Mouse (Mus musculus): ENCODE data around the gene Dhx36. TPM values are rescaled to one million over a fixed set of nuclear protein-coding genes. Genes with fewer than 3 reads are reported as not detected.

The Dhx36 gene
- 38.8 and 39.1 TPM in 2 replicates for polyA plus RNA-seq (2015; fragmentation: Nextera tagmentation; extraction: Ambion mirVana)

DNA sequence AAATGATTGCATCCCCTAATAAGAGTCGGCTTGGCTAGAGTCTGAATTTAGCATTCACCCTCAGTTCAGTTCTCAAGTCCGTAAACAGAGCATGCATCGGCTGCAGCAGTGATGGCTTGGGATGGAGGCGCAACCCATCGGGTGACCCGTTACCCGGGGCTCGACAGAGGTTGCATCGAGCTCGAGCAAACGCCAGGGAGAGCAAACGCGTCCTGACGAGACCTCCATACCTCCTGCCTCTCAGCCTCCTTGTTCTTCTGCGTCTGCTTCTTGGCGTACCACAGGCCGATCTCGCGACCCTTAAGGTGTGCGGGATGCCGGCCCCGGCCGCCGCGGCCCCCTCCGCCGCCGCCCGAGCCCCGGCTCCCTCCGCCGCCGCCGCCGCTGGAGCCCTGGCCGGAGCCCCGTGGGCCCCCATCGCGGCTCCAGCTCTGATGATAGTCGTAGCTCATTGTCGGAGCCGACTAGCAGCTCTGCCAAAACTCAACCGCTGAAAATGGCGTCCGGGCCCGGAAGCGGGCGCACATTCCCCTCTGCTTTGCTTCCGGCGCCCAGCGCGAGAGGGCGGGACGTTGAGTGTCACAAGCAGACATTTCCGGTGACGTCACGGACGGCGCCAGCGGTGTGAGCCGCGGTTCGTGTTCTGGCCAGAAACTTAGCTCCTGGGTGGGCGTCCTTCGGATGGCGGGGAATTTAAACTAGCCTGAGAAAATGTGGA, at the start of gene Dhx36:
Dhx36 (minus strand) TSS at position 517 of the 718 bp plus-strand sequence.
- H3K27me3 ChIP-seq: no peaks in the 10 kb centered on the region
- H3K27ac ChIP-seq (replicated peaks): peak within 1 kb of the TSS; percentile 99
- WGBS: under 1% methylated on average over 66 of the region's 66 CpGs
- ATAC-seq (ENCODE audit: low FRiP score, low read depth): peak; percentile 99
- H3K9me3 ChIP-seq: no peaks in the 10 kb centered on the region
- H3K36me3 ChIP-seq: no peaks in the 10 kb centered on the region
- peak within 1 kb of the TSS; percentile 100 for H3K4me3 ChIP-seq
- H3K9ac ChIP-seq: peak within 1 kb of the TSS; percentile 99
- peak within 1 kb of the TSS; percentile 74 for H3K4me2 ChIP-seq
- H3K4me1 ChIP-seq (replicated peaks): peaks cover 21% of the 10 kb centered on the region

DNA sequence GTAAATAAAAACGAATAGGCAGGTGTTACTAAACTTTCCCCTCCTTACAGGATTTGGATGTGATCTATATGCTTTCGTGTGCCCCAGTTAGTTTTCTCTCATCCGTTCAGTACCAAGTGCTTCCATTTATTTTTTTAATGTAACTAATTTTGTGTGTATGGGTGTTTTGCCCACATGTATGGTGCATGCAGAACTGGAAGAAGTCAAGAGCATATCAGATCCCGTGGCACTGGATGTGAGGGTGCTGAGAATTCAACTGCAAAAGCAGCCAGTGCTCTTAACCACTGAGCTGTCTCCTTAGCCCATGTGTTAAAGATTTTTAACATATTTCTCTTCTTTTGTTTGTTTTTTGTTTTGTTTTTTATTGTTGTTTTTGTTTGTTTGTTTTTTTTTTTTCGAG, 20.8 kb upstream of the Dhx36 start:
- Histone ChIP-seq H3K9me3 (no peaks in the 10 kb centered on the region), H3K27ac (replicated peaks) (no peak overlapping the region), H3K36me3 (no peaks in the 10 kb centered on the region), H3K27me3 (no peaks in the 10 kb centered on the region), H3K4me3 (no peak overlapping the region), H3K4me1 (replicated peaks) (no peaks in the 10 kb centered on the region), H3K9ac (no peak overlapping the region), H3K4me2 (peak overlapping the region; percentile 21; the same call in 1 of the 2 replicates)
- no peak for ATAC-seq (ENCODE audit: low FRiP score, low read depth)
- 77% methylated on average over 5 of the region's 5 CpGs for WGBS

DNA sequence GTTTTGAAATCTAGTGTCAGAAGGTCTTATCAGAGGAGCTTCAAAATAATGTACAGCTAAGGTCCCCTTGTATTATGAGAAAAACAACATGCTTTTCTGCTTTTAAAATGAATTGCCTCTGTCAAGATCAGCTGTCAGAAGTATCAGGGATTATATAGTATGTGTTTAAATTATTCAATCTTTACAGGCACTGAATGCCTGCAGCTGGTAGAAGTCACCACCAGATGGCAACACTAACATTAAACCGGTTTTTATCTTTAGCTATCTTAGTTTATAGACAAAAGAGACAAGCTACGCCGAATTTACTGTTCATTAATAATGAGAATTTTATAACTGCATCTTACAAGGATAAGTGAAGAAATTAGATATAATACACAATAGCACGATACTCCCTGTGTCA, 20.4 kb upstream of the Dhx36 start:
- ATAC-seq (ENCODE audit: low FRiP score, low read depth): peak; percentile 54; the same call in 1 of the 2 replicates
- 38% methylated on average over 4 of the region's 4 CpGs for whole genome bisulfite sequencing
- H3K9ac ChIP-seq: no peak overlapping the region
- no peak overlapping the region for H3K27ac ChIP-seq (replicated peaks)
- H3K4me1 ChIP-seq (replicated peaks): no peaks in the 10 kb centered on the region
- H3K36me3 ChIP-seq: no peaks in the 10 kb centered on the region
- H3K4me3 ChIP-seq: no peak overlapping the region
- peak overlapping the region; percentile 21; the same call in 1 of the 2 replicates for H3K4me2 ChIP-seq
- H3K27me3 ChIP-seq: no peaks in the 10 kb centered on the region
- H3K9me3 ChIP-seq: no peaks in the 10 kb centered on the region

DNA sequence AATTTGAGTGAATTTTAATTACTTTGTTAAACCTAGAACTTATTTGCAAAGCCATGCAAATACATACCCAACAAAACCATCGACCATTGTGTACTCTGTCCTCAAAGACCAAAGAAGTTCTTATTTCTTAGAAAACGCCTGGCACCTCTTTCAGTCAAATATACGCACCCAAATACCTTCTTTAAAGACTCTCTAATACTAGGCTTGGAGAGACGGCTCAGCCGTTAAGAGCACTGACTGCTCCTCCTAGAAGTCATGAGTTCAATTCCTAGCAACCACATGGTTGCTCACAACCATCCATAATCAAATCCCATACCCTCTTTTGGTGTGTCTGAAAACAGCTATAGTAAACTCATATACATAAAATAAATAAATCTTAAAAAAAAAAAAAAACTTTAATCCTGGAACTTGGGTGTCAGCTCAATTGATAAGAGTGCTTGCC, 423 bp upstream of the Dhx36 start:
- Histone ChIP-seq H3K9me3 (no peaks in the 10 kb centered on the region), H3K4me3 (peak overlapping the region; percentile 100), H3K36me3 (no peaks in the 10 kb centered on the region), H3K27ac (replicated peaks) (no peak overlapping the region; the same call in 1 of the 2 replicates), H3K4me2 (peak overlapping the region; percentile 74), H3K9ac (no peak overlapping the region), H3K4me1 (replicated peaks) (peaks cover 21% of the 10 kb centered on the region), H3K27me3 (no peaks in the 10 kb centered on the region)
- 40% methylated on average over 5 of the region's 5 CpGs for WGBS
- peak; percentile 51 for ATAC-seq (ENCODE audit: low FRiP score, low read depth)

DNA sequence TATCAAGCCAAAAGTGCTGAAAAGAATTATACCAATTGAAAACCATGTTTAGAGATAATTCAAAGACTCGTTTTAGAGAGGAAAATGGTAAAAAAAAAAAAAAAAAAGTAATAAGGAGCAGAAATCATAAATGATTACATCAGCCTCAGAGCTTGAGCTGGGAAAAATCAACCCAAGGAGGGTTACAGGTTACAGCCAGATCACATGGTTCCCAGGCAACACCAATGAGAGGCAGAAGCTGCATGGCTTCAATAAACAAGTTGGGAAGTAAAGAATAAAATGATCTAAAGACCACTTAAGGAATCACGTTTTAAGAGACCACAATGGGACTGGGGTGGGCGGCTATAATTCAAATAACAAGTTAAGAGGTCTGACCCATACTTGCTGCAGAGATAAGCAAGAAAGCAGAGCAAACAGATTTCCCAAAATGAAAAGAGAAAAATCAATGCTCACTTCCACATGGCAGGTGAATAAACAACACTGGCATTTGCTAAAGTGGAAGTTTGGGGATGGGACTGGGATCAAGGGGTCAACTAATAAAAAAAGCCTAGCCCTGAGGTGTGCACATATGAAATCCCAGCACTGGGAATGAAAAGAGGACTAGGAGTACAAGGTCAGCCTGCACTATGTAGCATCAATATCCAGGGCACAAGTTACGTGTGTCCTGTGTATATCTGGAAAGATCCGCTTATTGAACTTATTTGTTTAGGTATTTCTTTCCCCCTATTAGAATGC, 1.5 kb downstream of the Dhx36 start:
- no peak for ATAC-seq (ENCODE audit: low FRiP score, low read depth)
- 82% methylated on average over 5 of the region's 5 CpGs for WGBS
- Histone ChIP-seq H3K27ac (replicated peaks) (no peak overlapping the region), H3K9ac (peak overlapping the region; percentile 99; the same call in 1 of the 2 replicates), H3K4me3 (peak overlapping the region; percentile 100), H3K36me3 (peaks cover 11% of the 10 kb centered on the region), H3K9me3 (no peaks in the 10 kb centered on the region), H3K4me2 (peak overlapping the region; percentile 74), H3K4me1 (replicated peaks) (peaks cover 21% of the 10 kb centered on the region), H3K27me3 (no peaks in the 10 kb centered on the region)

DNA sequence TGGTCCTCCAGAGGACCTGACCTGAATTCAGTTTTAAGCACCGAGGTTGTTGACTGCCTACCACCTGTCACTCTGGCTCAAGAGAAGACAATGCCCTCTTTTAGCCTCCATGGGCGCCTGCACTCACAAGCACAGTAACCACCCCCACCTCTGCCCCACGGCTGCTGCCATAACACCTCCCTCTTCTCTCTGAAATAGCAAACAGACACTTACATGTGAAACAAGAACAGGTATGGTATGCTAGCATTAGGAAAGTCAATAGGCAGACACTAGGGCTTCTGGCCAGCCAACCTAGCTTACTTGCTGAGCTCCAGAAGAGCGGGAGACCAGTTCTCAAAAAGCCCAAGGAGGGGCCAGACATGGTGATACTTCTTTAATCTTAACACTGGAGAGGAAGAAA, 7.5 kb downstream of the Dhx36 start:
- Histone ChIP-seq H3K4me3 (no peak overlapping the region), H3K4me1 (replicated peaks) (no peaks in the 10 kb centered on the region; the same call in 1 of the 2 replicates), H3K9me3 (no peaks in the 10 kb centered on the region), H3K27ac (replicated peaks) (no peak overlapping the region), H3K36me3 (peaks cover 43% of the 10 kb centered on the region), H3K4me2 (no peak overlapping the region), H3K9ac (no peak overlapping the region), H3K27me3 (no peaks in the 10 kb centered on the region)
- 76% methylated on average over 4 of the region's 4 CpGs for WGBS
- no peak for ATAC-seq (ENCODE audit: low FRiP score, low read depth)

DNA sequence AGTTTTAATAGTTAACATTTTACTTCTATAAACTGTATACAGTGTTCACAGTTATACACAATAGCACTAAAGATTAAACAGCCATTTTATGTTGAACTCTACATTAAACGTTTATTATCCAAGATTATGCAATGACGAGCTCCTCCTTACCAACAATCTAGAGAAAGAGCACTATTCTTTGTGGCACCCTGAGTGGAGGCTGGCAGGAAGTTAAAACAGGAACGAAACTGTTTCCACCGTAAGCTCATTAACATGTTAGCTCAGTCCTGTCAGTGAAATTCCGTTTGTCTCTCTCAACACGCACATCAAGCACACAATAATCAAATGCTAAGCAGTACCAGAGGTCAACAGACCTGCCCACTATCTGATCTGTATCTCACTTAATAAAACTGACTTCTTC, 14.2 kb downstream of the Dhx36 start:
- Histone ChIP-seq H3K4me1 (replicated peaks) (no peaks in the 10 kb centered on the region), H3K9ac (no peak overlapping the region), H3K9me3 (no peaks in the 10 kb centered on the region), H3K4me2 (no peak overlapping the region), H3K4me3 (no peak overlapping the region), H3K27ac (replicated peaks) (no peak overlapping the region), H3K27me3 (no peaks in the 10 kb centered on the region), H3K36me3 (peaks cover 58% of the 10 kb centered on the region)
- 82% methylated on average over 6 of the region's 6 CpGs for WGBS
- ATAC-seq (ENCODE audit: low FRiP score, low read depth): no peak

DNA sequence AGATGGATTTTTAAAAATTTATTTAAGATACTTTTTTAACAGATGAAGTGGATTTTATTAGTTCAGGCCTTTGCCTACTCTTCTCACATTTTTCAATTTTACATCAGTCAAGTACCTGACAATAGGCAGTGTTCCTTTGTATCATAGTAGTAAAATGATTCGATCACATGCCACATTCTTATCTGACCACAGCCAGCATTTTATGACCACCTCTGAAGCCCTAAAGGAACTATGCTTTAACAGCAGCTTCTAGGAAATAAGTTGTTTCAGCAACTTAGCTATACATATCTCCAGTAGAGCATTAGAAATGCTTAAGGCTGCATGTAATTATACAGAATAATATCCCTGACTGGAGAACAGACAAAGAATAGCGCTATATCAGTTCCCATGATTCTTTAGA, 22.5 kb downstream of the Dhx36 start:
- Histone ChIP-seq H3K4me3 (no peak overlapping the region), H3K27ac (replicated peaks) (no peak overlapping the region), H3K9me3 (no peaks in the 10 kb centered on the region), H3K4me2 (no peak overlapping the region), H3K4me1 (replicated peaks) (no peaks in the 10 kb centered on the region), H3K27me3 (no peaks in the 10 kb centered on the region), H3K36me3 (peaks cover 37% of the 10 kb centered on the region), H3K9ac (no peak overlapping the region)
- WGBS: 97% methylated on average over 2 of the region's 2 CpGs
- ATAC-seq (ENCODE audit: low FRiP score, low read depth): no peak

DNA sequence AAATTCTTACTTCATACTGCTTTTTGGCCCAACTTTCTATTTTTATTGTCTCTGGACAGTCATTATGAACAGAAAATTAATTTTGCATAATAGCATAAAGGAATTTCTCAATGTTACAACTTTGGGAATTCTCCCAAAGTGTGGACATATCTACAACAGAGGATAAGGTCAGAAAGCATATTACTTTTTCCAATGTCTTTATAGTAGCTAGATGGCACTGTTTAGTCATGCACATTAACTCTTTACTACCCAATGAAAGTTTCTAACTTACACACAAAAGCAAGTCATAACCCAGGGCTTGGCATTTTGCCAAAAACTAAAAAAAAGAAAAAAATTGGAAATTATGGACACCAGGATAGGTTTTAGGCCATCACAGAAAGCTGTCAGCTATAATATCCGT, 36.6 kb downstream of the Dhx36 start:
- H3K4me3 ChIP-seq: no peak overlapping the region
- no peaks in the 10 kb centered on the region for H3K4me1 ChIP-seq (replicated peaks)
- H3K9me3 ChIP-seq: no peaks in the 10 kb centered on the region
- H3K36me3 ChIP-seq: peaks cover 66% of the 10 kb centered on the region
- 90% methylated on average over 1 of the region's 1 CpGs for WGBS
- H3K27ac ChIP-seq (replicated peaks): no peak overlapping the region
- no peak overlapping the region for H3K9ac ChIP-seq
- no peak for ATAC-seq (ENCODE audit: low FRiP score, low read depth)
- no peaks in the 10 kb centered on the region for H3K27me3 ChIP-seq
- H3K4me2 ChIP-seq: no peak overlapping the region

DNA sequence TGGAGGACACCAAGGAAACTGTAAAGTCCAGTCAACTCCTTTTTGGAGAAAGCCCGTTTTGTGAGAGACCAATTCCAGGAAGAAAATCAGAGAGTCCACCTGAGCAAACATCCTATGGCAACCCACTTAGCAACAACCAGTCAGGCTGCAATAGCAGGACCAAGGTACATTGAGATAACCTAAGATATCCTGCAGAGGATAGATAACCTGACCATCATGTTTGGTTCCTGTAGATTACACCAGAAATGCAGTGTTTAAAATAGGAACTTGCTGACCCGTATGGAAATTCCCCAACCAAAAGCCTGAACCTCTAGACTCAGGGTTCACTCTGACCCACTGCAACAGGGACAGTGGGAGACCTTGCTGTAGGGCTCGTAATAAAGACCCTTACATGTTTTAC, 42.5 kb downstream of the Dhx36 start:
- Histone ChIP-seq H3K9ac (no peak overlapping the region), H3K4me1 (replicated peaks) (no peaks in the 10 kb centered on the region), H3K4me3 (no peak overlapping the region), H3K27ac (replicated peaks) (no peak overlapping the region), H3K4me2 (no peak overlapping the region), H3K27me3 (no peaks in the 10 kb centered on the region), H3K36me3 (peaks cover 69% of the 10 kb centered on the region), H3K9me3 (no peaks in the 10 kb centered on the region)
- WGBS: 91% methylated on average over 3 of the region's 3 CpGs
- no peak for ATAC-seq (ENCODE audit: low FRiP score, low read depth)

DNA sequence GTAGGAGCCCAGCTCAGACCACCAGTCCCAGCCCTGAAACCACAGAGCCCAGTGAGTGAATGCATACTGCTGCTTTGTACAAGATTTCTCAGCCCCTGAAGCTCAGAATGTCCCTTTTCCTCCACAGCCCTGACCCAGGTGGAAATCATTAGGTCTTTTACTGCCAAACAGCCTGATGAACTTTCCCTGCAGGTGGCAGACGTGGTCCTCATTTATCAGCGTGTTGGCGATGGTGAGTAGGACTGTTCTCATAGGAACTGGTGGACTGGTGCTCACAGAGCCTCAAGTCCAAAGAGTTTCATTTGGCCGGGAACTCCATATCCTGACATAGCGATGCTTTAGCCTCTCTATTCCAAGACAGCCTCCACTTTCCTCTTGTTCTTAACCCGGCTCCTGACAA, 47.3 kb downstream of the Dhx36 start:
- H3K4me1 ChIP-seq (replicated peaks): peaks cover 12% of the 10 kb centered on the region
- no peak overlapping the region for H3K27ac ChIP-seq (replicated peaks)
- H3K4me2 ChIP-seq: no peak overlapping the region
- H3K9me3 ChIP-seq: no peaks in the 10 kb centered on the region
- H3K36me3 ChIP-seq: peaks cover 38% of the 10 kb centered on the region
- H3K4me3 ChIP-seq: no peak overlapping the region
- no peak overlapping the region for H3K9ac ChIP-seq
- no peak for ATAC-seq (ENCODE audit: low FRiP score, low read depth)
- 81% methylated on average over 6 of the region's 6 CpGs for WGBS
- no peaks in the 10 kb centered on the region for H3K27me3 ChIP-seq

DNA sequence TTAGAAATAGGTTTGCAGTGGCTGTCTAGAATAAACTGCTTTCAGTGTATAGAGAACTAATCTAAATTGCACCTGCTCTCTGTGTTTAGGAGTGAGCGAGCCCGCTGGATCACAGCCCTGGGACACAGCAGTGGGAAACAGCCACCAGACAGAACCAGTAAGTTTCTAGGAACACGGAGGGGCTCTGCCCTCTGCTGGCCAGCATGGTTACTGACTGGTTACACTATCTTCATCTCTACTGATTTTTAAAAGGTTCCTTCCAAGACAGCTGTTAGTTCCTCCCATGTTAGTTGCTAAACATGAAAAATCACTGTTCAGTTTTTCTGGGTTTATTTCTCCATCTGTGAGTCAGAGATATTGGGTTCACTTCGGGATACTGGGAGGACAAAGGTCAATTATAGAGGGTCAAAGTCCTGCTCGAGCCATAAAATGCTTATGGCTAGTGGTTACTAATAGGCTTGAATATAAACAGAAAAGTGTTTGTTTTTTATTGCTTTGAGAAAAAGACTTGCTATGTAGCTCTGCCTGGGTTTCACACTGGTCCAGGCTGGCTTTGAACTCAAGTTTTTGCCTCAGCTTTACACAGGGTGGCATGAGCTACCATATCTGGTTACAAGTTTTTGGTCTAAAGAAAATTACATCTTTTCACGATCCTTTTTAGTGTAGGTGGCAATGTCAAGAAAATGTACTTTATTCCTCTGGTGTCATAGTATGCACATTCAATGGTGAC, 48.4 kb downstream of the Dhx36 start:
- Histone ChIP-seq H3K4me1 (replicated peaks) (peaks cover 20% of the 10 kb centered on the region), H3K27me3 (no peaks in the 10 kb centered on the region), H3K36me3 (peaks cover 28% of the 10 kb centered on the region), H3K4me2 (no peak overlapping the region), H3K4me3 (no peak overlapping the region), H3K9ac (no peak overlapping the region), H3K27ac (replicated peaks) (no peak overlapping the region), H3K9me3 (no peaks in the 10 kb centered on the region)
- ATAC-seq (ENCODE audit: low FRiP score, low read depth): 0 out of 2 replicates have a peak, but pooled peaks have one; percentile 52
- WGBS: 45% methylated on average over 6 of the region's 6 CpGs

All from hindbrain, embryonic 15.5 days (tissue).